Mouse (Mus musculus) kidney, postnatal 14 days (tissue): ENCODE measurements at regions not wholly inside any gene's neighbourhood (a gene's known extent, or its start where the extent isn't known, plus 50 kb on each side); places are given as distances from the start of the nearest gene placed in this dataset.

Source experiments
- DNase-seq: peaks from one replicate; pipeline ENCODE4 v3.0.0; 2022; ENCODE audit warnings: mixed read lengths

GRCm38 (mm10) chr6:101464910-101465309 is 87.2 kb upstream of the Pdzrn3 start:
- DNase-seq = no peak

DNA sequence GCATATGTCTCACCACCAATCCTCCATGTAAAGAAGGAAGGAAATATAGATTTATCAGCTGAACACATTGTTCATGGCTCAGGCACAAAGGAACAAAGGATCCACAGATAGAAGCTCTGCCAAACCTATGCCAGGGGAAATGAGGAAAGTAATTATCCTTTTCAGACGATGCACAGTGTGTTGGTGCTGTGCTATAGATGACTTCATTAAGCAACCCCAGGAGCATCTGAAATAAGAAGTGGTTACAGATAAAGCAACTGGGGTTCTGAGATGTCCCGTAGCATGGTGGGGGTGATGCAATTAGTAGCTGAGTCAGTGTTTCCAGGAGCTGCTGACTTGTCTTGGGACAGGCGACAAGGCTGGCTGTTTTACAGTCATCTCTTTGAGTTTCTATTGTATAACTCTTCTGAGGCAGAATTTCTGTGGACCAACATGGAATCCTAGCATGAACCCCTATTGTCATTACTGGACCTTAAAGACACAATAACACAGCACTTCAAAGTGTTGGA is 86.2 kb upstream of the Pdzrn3 start:
- no peak for DNase-seq

DNA sequence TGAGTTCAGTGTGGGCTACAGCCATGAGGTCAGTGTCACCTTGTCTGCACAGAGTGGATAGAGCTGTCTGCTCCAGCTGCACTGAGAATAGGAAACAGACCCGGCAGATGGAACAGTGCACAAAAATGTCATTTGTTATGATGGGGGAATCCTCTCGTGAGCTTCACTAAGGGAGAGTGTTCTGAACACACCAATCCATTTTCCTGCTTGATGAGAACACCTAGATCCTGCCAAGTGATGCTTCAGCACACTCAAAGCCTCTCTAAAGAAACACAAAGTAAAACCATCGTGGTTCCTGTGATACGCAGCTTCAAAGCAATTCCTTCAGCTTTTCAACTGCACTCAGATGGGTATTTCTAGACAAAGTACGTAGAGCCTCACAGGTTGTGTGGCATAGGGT is 69.0 kb upstream of the Pdzrn3 start:
- no peak for DNase-seq

DNA sequence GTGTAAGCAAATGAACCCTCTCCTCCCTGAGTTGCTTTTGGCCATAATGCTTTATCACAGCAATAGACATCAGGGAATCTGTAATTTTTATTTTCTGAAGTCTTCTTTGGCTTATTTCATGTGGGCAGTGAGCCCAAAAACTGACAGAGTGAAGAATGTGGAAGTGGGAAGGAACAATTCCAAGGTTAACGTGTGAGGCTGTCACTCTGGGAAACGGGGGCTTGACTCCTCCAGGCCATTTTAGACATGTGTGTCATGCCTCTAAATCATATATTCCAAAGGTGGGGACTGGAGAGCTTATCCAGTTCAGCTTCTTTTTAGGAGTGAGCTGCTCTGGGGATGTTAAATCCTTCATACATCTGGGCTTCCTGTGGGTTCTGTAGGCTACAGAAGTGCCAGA is 68.6 kb upstream of the Pdzrn3 start:
- DNase-seq = no peak

GRCm38 (mm10) chr6:101432769-101433168 is 55.1 kb upstream of the Pdzrn3 start:
- no peak for DNase-seq

DNA sequence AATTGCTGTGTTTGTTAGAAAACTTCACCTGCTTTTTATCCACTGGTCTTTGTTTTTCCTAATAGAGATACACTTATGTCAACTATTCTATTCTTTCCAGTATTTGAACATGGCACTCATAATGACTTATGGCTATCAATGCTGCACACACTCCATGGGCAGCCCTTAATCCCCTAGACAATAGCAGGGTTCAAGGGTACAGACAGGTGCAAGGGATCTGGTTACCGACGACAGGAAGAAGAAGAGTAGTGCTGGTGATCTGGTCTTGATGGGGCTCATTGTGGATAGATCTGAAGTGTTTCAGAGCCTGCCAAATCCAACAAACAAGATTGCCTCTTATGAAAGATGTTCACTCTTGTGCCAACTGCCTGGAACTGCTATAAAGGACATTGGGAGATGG is 51.9 kb upstream of the Pdzrn3 start:
- DNase-seq = no peak
